Mouse (Mus musculus) effector memory CD4-positive, alpha-beta T cell, adult 5 months (primary cell): Measurements from ENCODE around the gene Grin1. TPM values are rescaled to one million over a fixed set of nuclear protein-coding genes. Genes with fewer than 3 reads are reported as not detected.

Experiments
- polyA plus RNA-seq: library from polyadenylated mRNA; unstranded; fragments of 100-300 nt; shearing (Covaris generic); gene quantifications from one replicate; pipeline ENCODE4 v1.2.1, GENCODE M21; 2017

Gene Grin1
- polyA plus RNA-seq, result not detected

DNA sequence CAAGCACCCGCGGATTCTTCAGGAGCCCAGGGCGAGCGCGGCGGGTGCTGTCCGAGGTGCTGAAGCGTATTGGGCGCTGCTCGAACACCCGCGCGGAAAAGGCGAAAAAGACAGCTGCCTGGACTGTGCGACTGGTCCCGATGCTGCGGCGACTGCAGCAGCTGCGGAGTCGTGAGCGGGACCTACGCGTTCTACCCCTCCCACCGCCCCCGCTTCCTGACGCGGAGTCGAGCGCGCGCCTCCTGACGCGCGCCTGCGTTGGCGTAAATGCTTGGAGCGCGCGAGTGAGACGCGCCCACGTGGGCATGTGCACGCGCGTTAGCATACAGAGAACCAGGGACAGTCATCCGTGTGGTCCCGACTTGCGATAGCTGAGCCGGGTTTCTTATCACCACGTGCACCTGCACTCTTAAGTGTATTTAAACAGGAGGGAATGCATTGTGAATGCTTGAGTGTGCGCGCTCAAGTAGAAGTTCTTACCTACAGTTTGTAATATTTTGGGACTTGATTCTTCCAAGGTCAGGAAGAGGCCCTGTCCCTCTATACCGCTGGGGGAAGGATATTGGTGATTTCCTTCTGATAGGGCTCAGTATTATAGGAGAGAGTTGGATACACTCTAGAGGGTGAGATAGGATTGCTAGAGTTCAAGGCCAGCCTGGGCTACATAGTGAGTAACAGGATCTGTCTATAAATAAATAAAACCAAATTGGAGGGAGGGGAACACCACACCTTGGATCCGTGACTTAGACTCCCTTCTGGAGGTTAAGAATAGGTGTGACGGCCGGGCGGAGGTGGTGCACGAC is at the start of gene Grin1:
Gene Grin1 (minus strand): TSS at position 217 of the 803 bp plus-strand sequence.

DNA sequence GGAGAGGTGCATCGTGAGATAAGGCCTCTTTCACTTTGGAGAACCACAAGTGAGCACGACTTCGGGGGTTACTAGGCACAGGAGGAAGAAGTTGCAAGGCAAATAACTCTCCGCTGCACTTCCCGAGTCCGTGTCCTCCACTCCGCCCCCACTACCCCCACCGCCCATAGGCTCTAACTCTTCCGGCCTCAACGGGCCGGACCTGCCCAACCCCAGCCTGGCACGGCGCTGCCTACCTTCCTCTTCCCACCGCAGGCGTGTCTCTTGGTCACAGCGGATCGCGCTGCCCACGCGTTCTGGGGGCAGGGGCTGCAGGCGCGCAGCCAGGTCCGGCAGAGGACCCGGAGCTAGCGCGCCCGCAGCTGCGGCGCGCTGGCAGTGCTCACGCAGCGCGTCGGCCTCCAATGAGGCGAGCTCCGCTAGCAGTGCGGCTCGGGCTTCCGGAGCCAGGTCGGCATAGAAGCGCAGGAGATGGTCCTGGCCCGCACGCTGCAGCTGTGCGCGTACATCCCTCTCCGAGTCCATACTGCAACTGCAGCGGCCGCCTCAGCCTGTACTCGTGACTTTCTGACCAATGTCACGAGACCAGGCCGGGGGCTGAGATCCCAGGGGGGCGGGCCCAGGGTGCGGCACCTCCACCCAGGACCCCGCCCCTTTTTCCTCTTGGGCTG is 46.2 kb upstream of the Grin1 start, which contains the start of gene Uap1l1:
Gene Uap1l1 (minus strand): TSS at position 592 of the 671 bp plus-strand sequence.

DNA sequence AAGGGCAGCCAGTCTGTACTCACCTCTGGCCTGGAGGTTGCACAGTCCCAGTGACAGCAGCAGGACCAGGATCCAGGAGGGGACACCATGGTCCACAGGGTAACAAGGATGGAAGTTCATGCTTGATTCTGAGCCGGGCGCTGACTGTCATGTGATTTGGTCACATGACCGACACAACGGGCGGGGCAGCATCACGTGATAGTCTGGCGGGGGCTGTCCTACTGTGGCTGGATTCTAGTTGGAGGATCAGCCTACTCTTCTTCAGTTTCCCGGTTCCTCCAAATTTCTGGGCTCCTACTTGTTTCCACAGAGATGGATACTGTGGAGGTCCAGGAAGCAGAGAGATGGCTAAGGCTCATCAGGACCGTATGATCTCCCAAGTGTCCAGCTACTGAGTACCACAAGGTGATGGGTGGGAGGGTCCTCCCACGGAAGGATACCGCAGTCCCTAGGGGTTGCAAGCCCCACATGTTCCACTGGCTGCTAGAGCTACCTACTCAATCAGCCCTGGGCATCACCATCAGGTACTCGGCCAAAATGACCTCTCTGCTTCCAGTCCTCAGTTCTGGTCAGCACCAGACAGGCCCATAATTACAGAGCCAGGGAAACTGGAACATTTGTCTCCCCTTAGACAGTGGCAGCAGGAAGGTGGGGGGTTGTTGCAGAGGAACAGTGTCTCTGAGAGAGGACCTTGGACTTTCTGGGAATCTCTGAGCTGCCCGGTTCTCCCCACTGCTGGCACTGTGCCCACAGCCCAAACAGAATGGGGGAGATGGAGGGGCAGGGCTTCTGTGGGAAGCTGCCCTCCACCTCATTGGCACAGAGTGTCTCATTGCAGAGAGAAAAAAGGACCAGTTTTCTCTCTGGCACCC is 37.5 kb upstream of the Grin1 start, which contains the start of gene Dpp7:
Gene Dpp7 (minus strand): TSS at position 152 of the 872 bp plus-strand sequence.

DNA sequence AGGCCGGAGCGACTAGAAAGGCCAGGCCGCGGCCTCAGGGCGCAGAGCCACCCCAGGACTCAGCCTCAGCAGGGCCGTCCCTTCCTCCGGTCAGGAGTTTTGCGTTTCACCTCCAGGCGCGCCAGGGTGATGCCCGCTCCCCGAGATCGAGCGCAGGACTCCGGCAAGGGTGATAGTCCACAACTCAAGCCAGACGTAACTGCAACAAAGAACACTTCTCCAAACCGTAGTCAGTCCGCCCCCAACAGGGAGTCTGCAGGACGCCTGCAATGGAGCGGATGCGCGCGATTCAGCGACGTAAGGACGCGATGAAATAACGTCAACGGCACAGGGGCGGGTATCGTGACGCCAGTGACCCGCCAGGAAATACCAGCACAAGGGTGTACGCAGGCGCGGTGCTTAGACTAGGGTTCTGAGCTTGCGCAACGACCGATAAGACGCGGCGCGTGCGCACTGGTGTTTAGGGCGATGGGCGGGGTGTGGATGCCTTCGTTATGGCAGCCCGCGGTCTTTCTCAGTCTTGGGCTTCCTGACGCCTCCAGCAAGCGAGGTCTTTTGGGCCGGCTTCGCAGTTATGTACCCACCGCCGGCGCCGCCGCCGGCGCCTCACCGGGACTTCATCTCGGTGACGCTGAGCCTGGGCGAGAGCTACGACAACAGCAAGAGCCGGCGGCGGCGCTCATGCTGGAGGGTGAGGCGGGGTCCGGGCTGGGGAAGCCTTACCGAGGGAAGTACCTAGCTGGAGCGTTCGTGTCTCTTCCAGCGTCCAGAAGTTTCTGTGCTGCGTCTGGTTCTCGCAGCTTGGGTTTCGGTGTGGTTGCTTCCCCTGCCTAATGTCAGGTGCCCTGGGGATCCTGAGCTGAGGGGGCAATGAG is 13.5 kb upstream of the Grin1 start, which contains the start of gene Man1b1:
Gene Man1b1 (plus strand): TSS at position 53 of the 875 bp plus-strand sequence.

DNA sequence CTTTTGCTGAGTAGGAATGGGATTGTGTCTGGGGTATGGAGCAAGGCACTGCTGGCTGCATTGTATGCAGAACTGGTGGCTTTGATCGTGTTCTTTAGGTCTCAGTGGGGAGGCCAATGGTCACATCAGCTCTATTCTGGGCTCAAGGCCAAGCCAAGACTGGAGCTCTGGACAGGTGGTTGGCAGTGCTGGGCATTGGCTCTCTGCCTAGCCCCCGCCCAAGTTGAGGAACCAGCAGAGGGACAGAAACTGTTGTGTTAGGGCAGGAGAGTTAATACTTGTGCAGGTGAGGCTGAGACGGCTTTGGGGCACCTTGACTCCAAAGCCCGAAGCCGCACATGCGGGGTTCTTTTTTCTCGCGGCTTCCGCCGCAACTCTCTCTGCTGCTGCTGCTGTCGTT is 29.3 kb downstream of the Grin1 start, which contains the start of gene Lrrc26:
Gene Lrrc26 (plus strand): TSS at position 265 of the 400 bp plus-strand sequence.

DNA sequence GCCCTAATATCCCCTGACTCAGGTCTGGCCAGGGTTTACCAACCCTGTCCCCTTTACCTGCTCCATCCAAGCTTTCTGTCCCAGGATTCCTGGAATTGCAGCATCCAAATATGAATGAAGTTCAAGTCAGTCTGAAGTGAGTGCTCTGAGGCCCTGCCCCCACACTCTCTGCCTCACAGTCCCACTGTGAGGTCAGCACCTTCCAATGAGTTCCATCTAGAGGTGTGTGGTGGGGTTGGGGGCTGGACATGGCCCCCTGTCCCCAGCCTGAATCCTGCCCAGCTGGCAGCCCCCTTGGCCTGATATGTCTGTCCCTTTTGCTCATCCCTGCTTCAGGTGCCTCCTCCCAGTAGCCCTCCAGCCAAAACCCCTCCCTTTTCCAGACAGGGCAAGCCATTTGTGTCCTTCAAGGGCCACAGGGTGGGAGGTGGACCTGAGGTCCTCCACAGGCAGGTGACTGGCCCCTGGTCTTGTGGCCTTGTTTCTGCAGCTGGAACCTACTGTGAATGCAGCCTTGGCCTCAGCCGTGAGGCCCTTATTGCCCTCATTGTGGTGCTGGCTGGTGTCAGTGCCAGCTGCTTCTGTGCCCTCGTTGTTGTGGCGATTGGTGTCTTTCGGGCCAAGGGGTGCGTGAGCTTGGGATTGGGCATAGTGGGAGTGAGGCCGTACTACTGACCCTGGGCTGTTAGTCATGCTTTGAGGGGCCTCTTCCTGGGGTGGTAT is 30.9 kb downstream of the Grin1 start, which contains the start of gene Tmem210:
Gene Tmem210 (plus strand): TSS at position 219 of the 723 bp plus-strand sequence.

DNA sequence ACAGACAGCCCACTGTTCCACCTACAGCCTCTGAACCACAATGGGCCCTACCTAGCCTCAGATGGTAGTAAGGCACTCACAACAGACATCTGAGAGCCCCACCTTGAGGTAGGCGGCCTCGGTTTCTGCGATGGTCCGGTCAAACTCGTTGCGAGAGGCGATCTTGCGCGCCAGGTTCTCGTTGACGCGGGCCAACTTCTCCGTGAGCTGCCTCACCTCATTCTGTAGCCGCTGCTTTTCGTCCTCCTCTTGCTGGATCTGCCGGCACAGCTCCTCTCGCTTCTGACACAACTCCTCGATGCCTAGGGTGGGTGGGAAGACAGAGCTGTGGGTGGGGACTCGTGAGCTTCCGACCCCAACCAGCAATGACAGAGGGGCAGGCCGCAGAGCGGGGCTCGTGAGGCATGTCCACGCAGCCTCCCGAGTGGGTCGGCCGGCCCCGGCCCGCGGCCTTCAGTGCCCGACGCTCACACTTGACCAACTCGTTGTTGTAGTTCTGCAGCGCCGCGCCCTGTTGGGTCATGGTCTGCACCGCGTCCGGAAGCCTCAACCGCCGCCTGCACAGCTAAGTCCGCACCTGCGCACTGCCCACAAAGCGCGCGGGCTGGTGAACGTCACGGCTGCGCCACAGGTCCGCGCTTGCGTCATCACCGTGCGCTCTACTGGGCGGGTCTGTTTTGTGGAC is 47.0 kb downstream of the Grin1 start, which contains the start of the genes Ssna1 and Anapc2:
Gene Ssna1 (minus strand): TSS at position 612 of the 685 bp plus-strand sequence.
Gene Anapc2 (plus strand): TSS at position 652 of the 685 bp plus-strand sequence.

DNA sequence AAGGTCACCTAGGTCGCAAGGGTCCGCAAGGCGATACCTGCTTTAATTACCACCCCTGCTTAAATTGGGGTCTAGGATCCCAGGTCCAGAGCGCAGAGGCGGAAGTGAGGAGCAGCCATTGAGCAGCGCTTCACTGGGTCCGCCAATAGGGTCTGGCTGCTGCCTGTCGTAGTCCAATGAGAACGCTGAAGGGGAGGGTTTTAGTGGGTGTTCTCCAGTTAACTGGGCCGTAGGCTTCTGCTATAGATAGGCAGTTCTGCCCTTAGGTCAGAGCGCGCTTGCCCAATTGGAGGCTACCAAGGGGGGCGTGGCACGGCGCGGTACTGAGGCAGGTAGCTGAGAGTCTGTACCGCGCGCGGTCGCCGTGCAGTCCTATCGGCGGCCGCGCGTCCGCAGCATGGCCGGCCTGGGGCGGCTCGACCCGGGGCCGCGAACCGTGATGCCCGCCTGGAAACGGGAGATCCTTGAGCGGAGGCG is 56.7 kb downstream of the Grin1 start, which contains the start of gene Tprn:
Gene Tprn (plus strand): TSS at position 328 of the 477 bp plus-strand sequence.

DNA sequence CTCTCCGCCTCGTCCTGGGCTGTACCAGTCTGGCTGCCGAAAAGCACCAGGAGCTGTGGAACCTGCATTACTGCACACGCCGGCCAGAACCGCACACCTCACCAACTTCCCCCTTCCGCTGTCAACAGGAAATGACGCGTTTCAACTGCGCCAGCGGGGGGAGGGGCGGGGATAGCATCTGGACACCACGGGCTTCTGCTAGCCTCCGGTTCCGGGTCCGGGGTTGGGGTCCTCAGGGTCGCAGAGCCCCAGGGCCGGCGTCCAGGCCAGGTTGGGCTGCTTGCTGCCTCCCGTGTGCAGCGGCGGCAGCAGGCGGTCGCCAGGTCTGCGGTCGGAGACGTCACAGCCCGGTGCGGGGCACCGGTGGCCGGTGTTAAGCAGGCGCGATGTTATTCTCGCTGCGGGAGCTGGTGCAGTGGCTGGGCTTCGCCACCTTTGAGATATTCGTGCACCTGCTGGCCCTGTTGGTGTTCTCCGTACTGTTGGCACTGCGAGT is 63.7 kb downstream of the Grin1 start, which contains the start of gene Tmem203:
Gene Tmem203 (plus strand): TSS at position 156 of the 496 bp plus-strand sequence.

DNA sequence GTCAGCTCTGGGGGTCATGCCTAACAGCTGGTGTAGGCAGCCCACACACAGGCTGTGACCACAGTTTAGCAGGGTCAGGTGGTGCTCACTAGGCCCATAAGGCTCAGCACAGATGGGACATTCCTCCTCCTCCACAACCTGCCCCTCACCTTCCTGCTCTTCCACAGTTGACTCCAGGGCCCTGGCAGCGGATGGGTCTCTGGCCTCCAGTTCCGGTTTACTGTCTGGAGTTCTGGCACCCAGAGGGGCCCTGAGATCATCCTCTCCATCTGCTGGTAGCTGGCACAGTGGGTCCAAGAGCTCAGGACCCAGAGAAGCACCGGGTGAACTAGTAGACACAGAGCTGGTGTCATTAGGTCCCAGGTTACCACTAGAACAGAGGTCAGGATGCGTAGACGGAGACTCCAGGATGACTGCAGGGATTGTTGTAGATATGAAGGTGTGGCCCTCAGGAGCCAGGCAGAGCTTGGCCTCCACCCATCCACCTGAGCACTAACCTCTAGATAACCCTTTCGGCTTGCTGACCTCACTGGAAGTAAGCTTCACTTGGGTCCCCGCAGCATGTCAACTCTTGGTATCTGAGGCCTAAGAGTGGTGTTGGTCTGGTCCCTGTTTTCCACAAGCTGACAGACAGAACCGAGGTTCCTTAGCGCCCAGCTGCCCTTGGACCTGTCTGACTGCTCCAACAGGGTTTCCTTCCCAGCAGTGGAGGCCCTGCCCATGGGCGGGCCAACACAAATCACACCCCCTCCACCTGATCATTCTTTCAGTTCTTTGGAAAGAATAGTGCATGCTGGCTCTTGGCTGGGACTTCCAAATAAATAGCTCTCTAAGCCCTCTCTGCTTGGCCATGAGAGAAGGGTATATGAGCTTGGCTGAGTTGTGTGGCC is 72.6 kb downstream of the Grin1 start, which contains the start of gene AL732309.1:
Gene AL732309.1 (minus strand): TSS at position 681 of the 890 bp plus-strand sequence.

DNA sequence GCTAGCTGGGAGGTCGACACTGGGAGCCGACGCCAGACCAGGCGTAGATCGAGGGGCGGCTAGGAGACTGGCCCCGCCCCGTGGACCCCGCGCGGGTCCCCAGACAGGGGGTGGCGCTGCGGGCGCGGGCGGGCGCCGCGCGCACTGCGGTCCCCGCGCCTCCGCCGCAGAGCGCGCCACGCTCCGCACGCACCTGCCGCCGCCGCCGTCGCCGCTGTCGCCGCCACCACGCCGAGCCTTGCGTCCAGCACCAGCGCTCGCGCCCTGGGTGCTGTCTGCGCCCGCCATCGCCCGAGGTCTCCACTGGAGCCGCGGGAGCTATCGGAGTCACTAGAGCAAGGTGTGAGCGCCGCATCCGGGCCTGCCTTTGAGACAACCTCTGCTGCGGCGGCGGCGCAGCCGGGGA is 76.9 kb downstream of the Grin1 start, which contains the start of the genes Rnf208 and Cysrt1:
Gene Rnf208 (plus strand): TSS at position 155 of the 406 bp plus-strand sequence.
Gene Cysrt1 (minus strand): TSS at position 352 of the 406 bp plus-strand sequence.

Other genes starting within 250 kb of the Grin1 start
- gene Entpd8, start 238.9 kb downstream of the Grin1 start, polyA plus RNA-seq, result not detected
- 0.64 TPM for gene Noxa1, start 224.0 kb downstream of the Grin1 start, polyA plus RNA-seq
- 3.9 TPM for gene Nrarp, start 138.4 kb downstream of the Grin1 start, polyA plus RNA-seq
- gene Tor4a, start 122.3 kb downstream of the Grin1 start, polyA plus RNA-seq, result 19.2 TPM
- 82.5 TPM for gene Nelfb, start 107.7 kb downstream of the Grin1 start, polyA plus RNA-seq
- gene Stpg3, start 104.5 kb downstream of the Grin1 start, polyA plus RNA-seq, result not detected
- gene Fam166a, start 100.4 kb downstream of the Grin1 start, polyA plus RNA-seq, result not detected
- 117 TPM for gene Tubb4b, start 94.5 kb downstream of the Grin1 start, polyA plus RNA-seq
- not detected for gene Slc34a3, start 84.8 kb downstream of the Grin1 start, polyA plus RNA-seq
- gene Rnf224, start 82.4 kb downstream of the Grin1 start, polyA plus RNA-seq, result not detected
- 0.77 TPM for gene Rnf208, start 76.9 kb downstream of the Grin1 start, polyA plus RNA-seq
- not detected for gene Cysrt1, start 76.7 kb downstream of the Grin1 start, polyA plus RNA-seq
- 4.9 TPM for gene AL732309.1, start 72.3 kb downstream of the Grin1 start, polyA plus RNA-seq
- gene Tmem203, start 63.7 kb downstream of the Grin1 start, polyA plus RNA-seq, result 19.3 TPM
- 23.1 TPM for gene Tprn, start 56.6 kb downstream of the Grin1 start, polyA plus RNA-seq
- gene Ssna1, start 46.7 kb downstream of the Grin1 start, polyA plus RNA-seq, result 57.7 TPM
- 75.1 TPM for gene Anapc2, start 46.7 kb downstream of the Grin1 start, polyA plus RNA-seq
- not detected for gene Tmem210, start 31.0 kb downstream of the Grin1 start, polyA plus RNA-seq
- not detected for gene Lrrc26, start 29.3 kb downstream of the Grin1 start, polyA plus RNA-seq
- gene Man1b1, start 13.2 kb upstream of the Grin1 start, polyA plus RNA-seq, result 49.9 TPM
- 20.8 TPM for gene Dpp7, start 37.2 kb upstream of the Grin1 start, polyA plus RNA-seq
- 27.9 TPM for gene Uap1l1, start 46.5 kb upstream of the Grin1 start, polyA plus RNA-seq
- 0.80 TPM for gene Sapcd2, start 53.1 kb upstream of the Grin1 start, polyA plus RNA-seq
- gene Entpd2, start 76.7 kb upstream of the Grin1 start, polyA plus RNA-seq, result not detected
- 4.5 TPM for gene Npdc1, start 80.2 kb upstream of the Grin1 start, polyA plus RNA-seq
- 1.6 TPM for gene Fut7, start 104.1 kb upstream of the Grin1 start, polyA plus RNA-seq
- 58.8 TPM for gene Abca2, start 109.5 kb upstream of the Grin1 start, polyA plus RNA-seq
- gene Clic3, start 137.7 kb upstream of the Grin1 start, polyA plus RNA-seq, result 3.2 TPM
- 57.3 TPM for gene Paxx, start 141.9 kb upstream of the Grin1 start, polyA plus RNA-seq
- not detected for gene Ptgds, start 150.9 kb upstream of the Grin1 start, polyA plus RNA-seq
- not detected for gene Lcn12, start 174.7 kb upstream of the Grin1 start, polyA plus RNA-seq
- gene Fbxw5, start 181.6 kb upstream of the Grin1 start, polyA plus RNA-seq, result 67.4 TPM
- gene C8g, start 182.5 kb upstream of the Grin1 start, polyA plus RNA-seq, result 5.9 TPM
- 65.0 TPM for gene Traf2, start 227.8 kb upstream of the Grin1 start, polyA plus RNA-seq
- 209 TPM for gene Edf1, start 238.7 kb upstream of the Grin1 start, polyA plus RNA-seq